Mouse (Mus musculus): ENCODE results near the gene Tgtp2. TPM values are rescaled to one million over a fixed set of nuclear protein-coding genes. Genes with fewer than 3 reads are reported as not detected.

Gene Tgtp2
- total and polyA plus RNA-seq, 2 experiments from 2014 or later = not detected

GRCm38 (mm10) chr11:49103047-49103693, 39.2 kb upstream of the Tgtp2 start:
- H3K9ac ChIP-seq = no peak overlapping the region
- no peaks in the 10 kb centered on the region for H3K9me3 ChIP-seq (ENCODE audit: low read length)
- no peaks in the 10 kb centered on the region for H3K36me3 ChIP-seq (ENCODE audit: insufficient read depth)
- no peaks in the 10 kb centered on the region for H3K4me1 ChIP-seq (ENCODE audit: insufficient read depth)
- WGBS = 14% methylated on average over 8 of the region's 8 CpGs
- peak; percentile 90 for DNase-seq
- H3K27me3 ChIP-seq (ENCODE audit: insufficient read depth, low read length) = no peaks in the 10 kb centered on the region; the same call in 1 of the 2 replicates
- H3K4me2 ChIP-seq (ENCODE audit: low read depth) = no peak overlapping the region
- no peak overlapping the region for H3K27ac ChIP-seq (ENCODE audit: low read depth, low read length)
- H3K4me3 ChIP-seq (ENCODE audit: low read depth, low read length) = no peak overlapping the region
- ATAC-seq = peak; percentile 91
- peak; percentile 90 for TF ChIP-seq CTCF (IDR thresholded peaks at IDR 0.05; ENCODE audit: low read depth)

DNA sequence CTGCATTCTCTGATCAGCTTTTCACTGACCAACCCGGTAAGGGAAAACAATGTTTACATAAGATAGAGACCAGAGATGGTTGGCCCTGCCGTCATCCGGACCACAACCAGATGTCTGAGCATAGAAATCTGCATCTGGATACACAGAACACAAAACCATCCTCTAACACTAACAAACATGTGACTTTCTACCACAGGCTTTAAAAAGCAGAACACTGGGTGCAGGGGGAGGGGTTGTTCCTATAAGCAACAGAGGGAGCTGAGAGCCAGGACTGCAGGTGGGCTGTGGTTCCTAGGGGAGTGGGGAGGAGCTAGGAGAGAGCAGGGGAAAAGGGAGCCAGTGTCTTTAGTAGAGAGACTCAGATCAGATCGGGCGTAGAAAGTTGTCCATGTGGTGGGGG, 37.5 kb upstream of the Tgtp2 start:
- Histone ChIP-seq H3K27ac (ENCODE audit: low read depth, low read length) (no peak overlapping the region), H3K9ac (no peak overlapping the region), H3K4me1 (ENCODE audit: insufficient read depth) (no peaks in the 10 kb centered on the region), H3K4me2 (ENCODE audit: low read depth) (no peak overlapping the region), H3K36me3 (ENCODE audit: insufficient read depth) (no peaks in the 10 kb centered on the region), H3K9me3 (ENCODE audit: low read length) (no peaks in the 10 kb centered on the region), H3K4me3 (ENCODE audit: low read depth, low read length) (no peak overlapping the region), H3K27me3 (ENCODE audit: insufficient read depth, low read length) (no peaks in the 10 kb centered on the region; the same call in 1 of the 2 replicates)
- DNase-seq = no peak
- 63% methylated on average over 5 of the region's 5 CpGs for WGBS
- no peak for ATAC-seq
- TF ChIP-seq CTCF (IDR thresholded peaks at IDR 0.05; ENCODE audit: low read depth) = no peak

- H3K27ac ChIP-seq (ENCODE audit: low read depth, low read length) = no peak overlapping the region
- no peaks in the 10 kb centered on the region for H3K9me3 ChIP-seq (ENCODE audit: low read length)
- H3K36me3 ChIP-seq (ENCODE audit: insufficient read depth) = no peaks in the 10 kb centered on the region
- H3K4me1 ChIP-seq (ENCODE audit: insufficient read depth) = no peaks in the 10 kb centered on the region
- no peak overlapping the region for H3K9ac ChIP-seq
- DNase-seq (no peak), ATAC-seq (no peak)
- 82% methylated on average over 3 of the region's 3 CpGs for WGBS
- TF ChIP-seq CTCF (IDR thresholded peaks at IDR 0.05; ENCODE audit: low read depth) = no peak
- H3K4me2 ChIP-seq (ENCODE audit: low read depth) = no peak overlapping the region
- H3K4me3 ChIP-seq (ENCODE audit: low read depth, low read length) = no peak overlapping the region
- H3K27me3 ChIP-seq (ENCODE audit: insufficient read depth, low read length) = no peaks in the 10 kb centered on the region; the same call in 1 of the 2 replicates
These were observed 36.4 kb upstream of the Tgtp2 start for GRCm38 (mm10) chr11:49100409-49100808.

- H3K9me3 ChIP-seq (ENCODE audit: low read length) = no peaks in the 10 kb centered on the region
- 57% methylated on average over 4 of the region's 4 CpGs for WGBS
- H3K27me3 ChIP-seq (ENCODE audit: insufficient read depth, low read length) = no peaks in the 10 kb centered on the region
- no peak overlapping the region for H3K27ac ChIP-seq (ENCODE audit: low read depth, low read length)
- H3K4me3 ChIP-seq (ENCODE audit: low read depth, low read length) = no peak overlapping the region
- no peak overlapping the region for H3K4me2 ChIP-seq (ENCODE audit: low read depth)
- no peaks in the 10 kb centered on the region for H3K36me3 ChIP-seq (ENCODE audit: insufficient read depth)
- DNase-seq (no peak), ATAC-seq (no peak)
- TF ChIP-seq CTCF (IDR thresholded peaks at IDR 0.05; ENCODE audit: low read depth) = no peak
- no peaks in the 10 kb centered on the region for H3K4me1 ChIP-seq (ENCODE audit: insufficient read depth)
- no peak overlapping the region for H3K9ac ChIP-seq
These were observed 31.4 kb upstream of the Tgtp2 start for GRCm38 (mm10) chr11:49095367-49095766.

DNA sequence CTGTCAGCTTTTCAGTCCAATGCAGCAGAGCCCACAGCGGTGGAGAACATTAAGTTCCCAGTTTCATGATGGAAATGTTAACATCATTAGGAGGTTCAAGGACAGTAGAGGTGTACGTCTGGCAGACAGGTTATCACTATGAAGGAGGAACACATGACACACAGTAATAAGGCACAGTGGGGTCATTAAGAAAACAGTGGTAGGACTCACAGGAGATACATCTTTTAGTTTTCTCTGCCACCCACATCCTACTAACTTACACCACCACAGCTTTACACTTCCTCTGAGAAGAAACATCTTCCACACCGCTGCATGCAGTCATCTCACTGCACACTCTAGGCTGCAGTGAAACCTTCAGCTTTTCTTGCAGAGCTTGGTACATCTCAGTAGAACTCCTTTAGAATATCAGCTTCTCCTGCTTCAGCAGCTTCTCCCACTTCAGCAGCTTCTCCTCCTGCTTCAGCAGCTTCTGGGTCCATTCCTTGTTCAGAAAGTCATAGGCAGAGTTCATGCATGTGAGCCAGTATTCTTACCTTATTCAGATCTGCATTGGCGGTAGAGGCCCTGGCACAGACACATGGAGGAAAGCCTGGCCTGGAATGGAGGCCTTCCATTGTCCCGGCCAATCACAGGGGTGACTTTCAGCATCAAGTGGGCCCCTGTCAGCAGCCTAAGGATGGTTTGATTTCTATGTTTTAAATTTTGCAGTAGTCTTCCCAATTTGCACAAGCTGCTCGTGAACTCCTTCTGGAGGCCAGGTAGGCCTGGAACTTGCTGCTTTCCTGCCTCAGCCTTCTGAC, 30.1 kb upstream of the Tgtp2 start:
- ATAC-seq (no peak), DNase-seq (no peak)
- no peak overlapping the region for H3K4me3 ChIP-seq (ENCODE audit: low read depth, low read length)
- no peaks in the 10 kb centered on the region for H3K4me1 ChIP-seq (ENCODE audit: insufficient read depth)
- no peak overlapping the region for H3K27ac ChIP-seq (ENCODE audit: low read depth, low read length)
- H3K36me3 ChIP-seq (ENCODE audit: insufficient read depth) = no peaks in the 10 kb centered on the region
- WGBS = 94% methylated on average over 6 of the region's 6 CpGs
- no peak overlapping the region for H3K4me2 ChIP-seq (ENCODE audit: low read depth)
- TF ChIP-seq CTCF (IDR thresholded peaks at IDR 0.05; ENCODE audit: low read depth) = no peak
- H3K27me3 ChIP-seq (ENCODE audit: insufficient read depth, low read length) = no peaks in the 10 kb centered on the region
- no peak overlapping the region for H3K9ac ChIP-seq
- H3K9me3 ChIP-seq (ENCODE audit: low read length) = no peaks in the 10 kb centered on the region

GRCm38 (mm10) chr11:49092786-49093185, 28.8 kb upstream of the Tgtp2 start:
- no peak overlapping the region for H3K4me2 ChIP-seq (ENCODE audit: low read depth)
- no peaks in the 10 kb centered on the region for H3K27me3 ChIP-seq (ENCODE audit: insufficient read depth, low read length)
- ATAC-seq (no peak), DNase-seq (no peak)
- no peak overlapping the region for H3K27ac ChIP-seq (ENCODE audit: low read depth, low read length)
- no peak overlapping the region for H3K9ac ChIP-seq
- no peak for TF ChIP-seq CTCF (IDR thresholded peaks at IDR 0.05; ENCODE audit: low read depth)
- no peaks in the 10 kb centered on the region for H3K36me3 ChIP-seq (ENCODE audit: insufficient read depth)
- H3K4me3 ChIP-seq (ENCODE audit: low read depth, low read length) = no peak overlapping the region
- H3K9me3 ChIP-seq (ENCODE audit: low read length) = no peaks in the 10 kb centered on the region
- WGBS = 90% methylated on average over 2 of the region's 2 CpGs
- H3K4me1 ChIP-seq (ENCODE audit: insufficient read depth) = no peaks in the 10 kb centered on the region

DNA sequence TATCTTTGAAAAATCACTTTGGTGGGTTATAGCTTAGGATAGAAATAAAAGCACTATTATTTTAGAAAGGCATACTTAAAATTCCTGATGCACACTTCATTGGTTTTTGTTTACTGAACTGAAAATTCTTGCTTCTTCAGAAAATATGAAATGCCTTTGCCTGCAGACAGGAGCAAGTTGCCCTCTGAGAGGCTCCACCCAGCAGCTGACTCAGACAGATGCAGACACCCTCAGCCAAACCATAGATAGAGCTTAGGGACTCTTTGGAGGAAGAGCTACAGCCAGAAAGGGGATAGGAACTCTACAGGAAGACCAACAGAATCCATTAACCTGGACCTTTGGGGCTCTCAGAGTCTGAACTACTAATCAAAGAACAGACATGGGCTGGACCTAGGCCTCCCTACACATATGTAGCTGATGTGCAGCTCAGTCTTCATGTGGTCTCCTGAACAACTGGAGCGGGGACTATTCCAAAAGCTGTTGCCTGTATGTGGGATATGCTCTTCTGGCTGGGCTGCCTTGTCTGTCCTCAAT, 28.1 kb upstream of the Tgtp2 start:
- no peaks in the 10 kb centered on the region for H3K9me3 ChIP-seq (ENCODE audit: low read length)
- WGBS = 97% methylated on average over 1 of the region's 1 CpGs
- H3K27ac ChIP-seq (ENCODE audit: low read depth, low read length) = no peak overlapping the region
- H3K27me3 ChIP-seq (ENCODE audit: insufficient read depth, low read length) = no peaks in the 10 kb centered on the region
- no peaks in the 10 kb centered on the region for H3K36me3 ChIP-seq (ENCODE audit: insufficient read depth)
- DNase-seq (no peak), ATAC-seq (no peak)
- no peak for TF ChIP-seq CTCF (IDR thresholded peaks at IDR 0.05; ENCODE audit: low read depth)
- H3K4me3 ChIP-seq (ENCODE audit: low read depth, low read length) = no peak overlapping the region
- H3K9ac ChIP-seq = no peak overlapping the region
- no peak overlapping the region for H3K4me2 ChIP-seq (ENCODE audit: low read depth)
- H3K4me1 ChIP-seq (ENCODE audit: insufficient read depth) = no peaks in the 10 kb centered on the region
